Comparison of ENCODE assay signal across 8 mouse cellular contexts in the genomic region with DNA sequence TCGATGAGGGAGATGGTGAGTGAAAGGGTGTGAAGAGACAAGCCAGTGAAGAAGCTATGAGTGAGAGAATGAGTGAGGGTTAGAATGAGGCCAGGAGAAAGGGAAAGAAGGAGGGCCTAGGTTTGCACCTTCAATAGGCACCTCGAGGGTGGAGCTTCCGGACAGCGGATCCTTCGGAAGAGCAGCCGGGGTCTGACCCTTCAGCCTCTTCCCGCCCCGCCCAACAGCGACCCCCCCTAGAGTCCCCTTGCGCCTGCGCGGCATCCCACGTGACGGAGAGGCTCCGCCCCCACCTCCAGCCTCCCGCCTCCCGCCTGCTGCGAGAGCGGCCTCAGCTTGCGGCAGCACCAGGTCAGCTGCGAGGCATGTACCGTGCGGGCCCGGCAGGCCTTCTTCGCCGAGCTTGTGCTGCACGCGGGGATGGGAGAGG. TPM values are rescaled to one million over a fixed set of nuclear protein-coding genes. Genes with fewer than 3 reads are reported as not detected.
DNase-seq lines count a peak whose midpoint lies in the region; ATAC-seq lines count a peak whose summit lies in the region.

A gene (plus strand): TSS at position 275 of the 430 bp plus-strand sequence.

- intact Hi-C loops in gastrocnemius, postnatal 14 days (cut with DNase I; ENCODE audit: low total_unique reads), result no loop called here

- peak; percentile 89 for ATAC-seq in megakaryocyte, adult 5-6 weeks (ENCODE audit: poor library complexity, severe bottlenecking)

- DNase-seq in adipocyte (ENCODE audit: low spot score), result peak; percentile 91
- DNase-seq in embryo, embryonic 10.5 days (ENCODE audit: low spot score), result peak; percentile 95
- peak; percentile 95 for DNase-seq in gastrocnemius, postnatal 14 days
- peak; percentile 82 for DNase-seq in induced T-regulatory cell, adult 2 months (ENCODE audit: low read depth)
- peak; percentile 74 to 80 for DNase-seq in left cerebral cortex, adult 8-10 months (ENCODE audit: low spot score in 2 of 2)
- DNase-seq in right cerebral cortex, adult 2 months (ENCODE audit: low spot score in 2 of 2), result peak; percentile 87 to 90
- peak; percentile 77 for DNase-seq in urinary bladder, postnatal 10 days (ENCODE audit: low spot score)

RNA-seq across cellular contexts. Expression of the gene that starts here (rescaled TPM):
- total RNA-seq in gastrocnemius, postnatal 14 days (2021), result 10 to 100 TPM; 17.3 to 19.9 TPM
- total RNA-seq in left cerebral cortex, adult 8-10 months (2022), result 100 to 1,000 TPM in 1 of 4 experiments, 10 to 100 TPM in 3; 82.2 to 105 (median 95.4) TPM
- total RNA-seq in megakaryocyte, adult 5-6 weeks (2015), result 5.0 and 6.9 TPM in 2 replicates
- 7.0 and 8.3 TPM in 2 replicates for total RNA-seq in megakaryocyte, adult 5-6 weeks (2017)

Comparison
In these comparisons a context has a peak if more than half of its experiments do, and no peak if none do; other contexts are left out.
1. Peak in every context shown above with its lines: DNase-seq and ATAC-seq.